Mouse (Mus musculus) mature B cell (primary cell): ENCODE results near the gene Mipol1.
"Not testable (repeated sequence)": the region's sequence is repeated elsewhere in the genome, so short reads cannot be mapped to it uniquely, and the experiment has no call there.

Experiments used
- in situ Hi-C: fragments of 300-500 bp; cut with MboI; formaldehyde crosslinking; loops from 2 replicates; pipeline ENCODE4 v1.14.3; 2019

The Mipol1 gene

DNA sequence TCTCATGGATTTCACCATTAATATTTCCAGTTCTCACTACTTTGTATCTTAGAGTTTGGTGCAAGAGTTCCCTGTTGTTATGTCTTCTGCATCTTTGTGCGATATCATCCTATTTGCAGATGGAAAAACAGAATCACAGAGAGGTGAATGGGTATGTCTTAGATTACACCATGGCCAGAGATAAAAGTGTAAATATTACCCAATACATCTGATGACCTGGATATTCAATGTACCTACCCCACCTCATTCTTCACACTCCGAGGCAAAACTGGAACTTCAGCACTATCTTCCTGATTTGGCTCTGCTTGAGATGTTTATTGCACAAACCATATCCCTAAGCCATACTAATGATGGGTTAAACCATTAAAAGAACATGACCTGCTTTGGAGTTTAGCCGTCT is 198.0 kb downstream of the Mipol1 start:
- in situ Hi-C loops: no loop called here

DNA sequence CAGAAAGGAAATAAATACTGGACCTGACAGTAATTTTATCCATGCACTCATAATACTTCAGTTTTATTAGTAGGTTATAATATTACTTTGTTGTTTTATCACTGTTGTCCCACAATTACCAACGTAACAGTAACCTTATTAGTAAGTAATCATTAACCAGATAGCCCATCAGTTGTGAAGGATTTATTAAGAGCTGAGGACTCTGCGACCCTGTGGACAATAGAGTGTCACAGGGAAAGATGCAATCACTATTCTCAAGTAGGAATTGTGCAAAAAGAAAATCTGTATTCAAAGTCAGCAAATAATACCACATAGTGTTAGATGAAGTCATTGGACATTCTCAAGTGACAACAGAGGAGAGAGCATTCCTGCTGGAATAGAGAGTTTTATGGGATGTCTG is 198.5 kb downstream of the Mipol1 start:
- in situ Hi-C loops: no loop called here

DNA sequence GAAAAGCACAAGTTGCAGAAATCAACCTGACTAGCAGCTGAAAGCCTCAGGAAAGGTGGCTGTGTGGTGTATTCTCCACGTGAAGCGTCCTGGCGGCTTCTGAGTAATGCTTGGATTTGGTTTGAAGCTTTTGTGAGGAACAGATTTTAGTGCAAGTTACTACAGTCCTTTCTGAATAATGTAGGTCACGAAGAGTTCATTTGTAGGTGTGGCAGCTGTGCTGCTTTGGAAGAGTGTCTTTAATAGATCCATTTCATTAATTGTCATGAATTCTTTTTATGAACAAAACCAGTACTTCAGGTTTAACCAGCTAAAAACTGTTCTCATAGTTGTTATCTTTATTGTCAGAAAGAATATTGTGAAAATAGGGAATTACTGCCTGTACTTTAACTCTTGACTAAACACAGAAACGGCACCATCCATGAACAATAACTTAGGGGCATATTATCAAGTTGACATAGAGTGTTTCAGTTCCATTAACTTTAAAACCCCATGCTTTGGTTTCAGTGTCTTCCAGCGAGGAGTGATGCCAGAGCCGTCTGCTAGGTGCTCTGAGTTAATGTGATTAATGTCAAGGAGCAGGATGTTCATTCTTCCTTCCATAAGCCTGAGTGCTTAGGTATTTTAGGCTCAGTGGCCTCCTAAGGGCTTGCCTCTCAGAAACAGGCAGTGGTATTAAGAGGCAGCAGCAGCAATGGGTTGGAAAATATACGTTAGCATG is 206.9 kb downstream of the Mipol1 start:
- in situ Hi-C loops: not testable (repeated sequence)

DNA sequence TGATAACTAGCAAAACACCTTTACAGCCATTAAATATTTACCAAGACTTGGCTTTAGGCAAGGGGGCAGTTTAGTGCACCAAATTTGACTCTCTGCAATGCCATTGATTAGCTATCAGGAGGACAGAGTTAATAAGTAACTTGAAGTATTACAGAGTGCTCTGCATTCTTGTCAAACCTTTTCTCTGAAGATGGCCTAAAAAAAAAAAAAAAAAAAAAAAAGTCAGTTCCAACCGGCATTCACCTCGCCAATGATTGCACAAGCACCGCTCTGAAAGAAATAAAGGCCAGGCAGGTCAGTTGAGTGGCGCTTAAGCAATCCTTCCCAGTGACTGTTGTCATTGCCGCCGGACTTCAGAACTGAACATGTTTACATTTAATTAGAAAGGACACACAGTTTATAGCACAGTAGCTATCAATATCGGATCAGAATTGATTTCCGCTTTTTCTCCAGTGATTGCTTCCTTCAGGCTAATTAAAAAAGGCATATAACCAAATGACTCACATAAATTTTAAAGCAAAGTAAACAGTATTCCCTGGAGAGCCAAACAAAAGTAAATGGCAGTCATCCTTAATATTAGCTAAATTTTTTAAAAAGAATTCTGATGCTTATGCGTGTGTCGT is 214.2 kb downstream of the Mipol1 start:
- in situ Hi-C loops: no loop called here

DNA sequence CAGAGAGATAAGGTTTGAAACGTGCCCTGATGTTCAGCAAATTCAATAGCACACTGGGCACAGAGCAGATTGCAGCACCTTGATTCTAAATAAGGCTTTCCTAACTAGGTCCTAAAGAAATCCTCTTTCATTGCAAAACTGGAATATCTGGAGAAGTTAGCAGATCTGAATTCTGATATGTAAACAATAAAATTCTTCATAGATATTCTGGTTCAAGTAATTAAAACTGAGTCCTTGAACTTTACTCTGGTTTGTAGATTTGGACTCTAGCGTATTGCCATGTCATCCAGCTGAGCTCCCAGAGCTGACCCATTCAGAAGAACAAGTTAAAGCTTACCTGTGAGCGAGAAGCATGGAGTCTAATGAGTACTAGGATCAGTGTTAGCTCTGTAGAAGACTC is 217.1 kb downstream of the Mipol1 start:
- in situ Hi-C loops: no loop called here

DNA sequence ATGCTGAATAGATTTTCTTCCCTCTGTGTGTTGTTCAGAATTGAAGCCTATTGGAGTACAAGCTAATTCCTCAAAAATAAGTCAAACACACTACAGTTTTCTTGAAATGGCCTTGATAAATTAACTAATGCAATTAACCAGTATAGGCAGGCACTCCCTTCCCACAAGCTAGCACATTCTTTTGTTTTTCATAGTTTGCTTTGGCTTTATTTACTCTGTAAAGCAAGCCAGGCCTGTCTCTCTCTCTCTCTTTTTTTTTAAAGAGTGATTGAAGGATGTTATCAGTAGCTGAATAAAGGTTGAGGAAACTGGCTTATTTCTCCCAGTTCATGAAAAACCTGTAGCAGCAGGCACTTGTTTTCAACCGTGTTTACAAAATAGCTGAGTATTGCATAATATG is 219.1 kb downstream of the Mipol1 start:
- in situ Hi-C loops: no loop called here

DNA sequence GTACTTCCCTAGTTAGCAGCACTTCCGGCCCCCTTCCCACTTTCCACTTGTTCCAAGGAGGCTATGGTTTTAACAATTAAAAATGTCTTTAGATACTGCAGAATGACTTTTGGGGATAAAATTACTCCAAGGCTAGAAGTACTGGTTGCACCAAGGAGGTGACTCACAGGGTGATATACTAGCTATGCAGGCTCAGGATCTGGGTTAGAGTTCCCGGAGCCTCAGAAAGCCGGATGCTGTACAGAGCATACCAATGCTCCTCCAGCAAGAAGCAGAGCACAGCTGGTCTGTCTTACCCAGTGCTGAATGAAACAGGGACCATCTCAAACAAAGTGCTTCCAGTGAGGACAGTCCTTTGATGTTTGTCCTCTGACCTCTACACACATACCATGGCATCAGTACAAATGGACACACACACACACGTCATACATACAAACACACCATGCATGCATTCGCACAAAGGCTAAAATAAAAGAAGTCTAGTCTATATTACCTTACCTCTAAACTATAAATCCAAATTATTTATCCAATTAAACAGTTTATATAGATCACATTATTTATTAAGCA is 219.9 kb downstream of the Mipol1 start:
- in situ Hi-C loops: no loop called here

DNA sequence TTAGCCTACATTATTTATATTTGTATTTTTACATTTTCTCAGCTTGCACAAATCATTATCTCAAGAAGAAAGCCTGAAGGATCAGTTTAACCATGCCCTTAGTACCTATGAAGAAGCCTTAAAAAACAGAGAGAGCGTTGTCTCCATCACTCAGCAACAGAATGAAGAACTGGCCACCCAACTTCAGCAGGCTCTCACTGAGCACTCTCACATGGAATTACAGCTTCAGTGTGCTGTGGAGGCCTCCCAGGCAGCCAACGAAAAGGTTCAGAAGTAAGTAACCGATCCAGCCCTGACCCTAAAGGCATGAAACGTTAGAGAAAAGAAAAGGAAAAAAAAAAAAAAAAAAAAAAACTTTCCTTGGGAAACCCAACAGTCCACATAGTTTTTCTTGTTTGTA is 226.7 kb downstream of the Mipol1 start:
- in situ Hi-C loops: no loop called here

DNA sequence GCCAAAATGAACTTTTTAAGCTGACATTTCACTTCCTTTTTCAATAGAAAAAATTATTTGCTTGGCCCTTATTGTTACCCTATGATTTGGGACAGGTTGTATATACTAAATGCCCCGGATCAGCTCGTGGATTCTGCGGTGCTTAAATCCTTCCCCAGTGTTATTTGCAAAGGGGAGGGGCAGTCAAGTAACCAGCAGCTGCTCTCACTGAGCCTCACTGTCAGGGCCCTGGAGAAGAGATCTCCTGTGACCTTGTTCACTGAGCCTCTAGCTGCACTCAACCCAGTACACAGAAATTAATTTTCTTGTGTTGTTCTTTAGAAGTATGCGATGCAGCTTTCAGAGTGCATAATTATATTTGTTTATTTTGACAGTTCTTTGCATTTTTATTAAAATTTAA is 227.1 kb downstream of the Mipol1 start:
- in situ Hi-C loops: no loop called here

DNA sequence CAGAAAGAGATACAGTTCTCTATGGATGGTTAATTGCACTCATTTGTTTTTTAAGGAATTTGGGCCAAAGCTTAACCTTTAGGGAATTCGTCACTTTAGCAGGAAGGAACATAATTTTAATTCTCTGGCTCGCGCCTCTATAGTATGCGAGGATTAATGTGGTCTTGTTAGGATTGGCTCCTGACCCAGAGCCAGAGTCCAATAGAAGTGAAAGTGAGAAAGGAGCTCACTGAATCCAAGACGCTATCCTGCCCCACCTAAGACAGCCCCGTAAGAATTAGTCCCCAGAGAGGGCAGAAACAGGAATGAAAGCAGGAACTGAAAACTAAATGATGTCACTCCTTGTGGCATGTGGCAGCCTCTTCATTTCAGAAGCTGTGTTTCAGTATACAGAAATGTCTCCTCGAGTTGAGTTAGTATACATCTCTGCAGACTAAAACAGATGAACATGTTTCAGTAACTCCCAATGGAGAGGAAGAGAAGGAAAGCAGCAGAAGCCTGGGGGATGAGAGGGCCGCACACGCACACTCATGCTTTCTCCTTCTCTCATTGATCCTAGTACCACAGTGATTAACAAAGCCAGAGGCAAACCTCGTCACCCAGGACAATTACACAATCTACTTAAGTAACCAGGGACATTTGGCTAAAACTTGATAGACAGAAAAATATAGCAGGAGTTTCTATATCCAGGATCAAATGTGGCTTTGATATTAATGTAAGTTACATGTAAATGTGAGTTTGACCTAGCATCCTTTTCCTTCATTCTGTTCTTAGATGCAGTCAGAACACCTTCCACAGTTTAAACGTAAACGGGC is 234.5 kb downstream of the Mipol1 start:
- in situ Hi-C loops: no loop called here

DNA sequence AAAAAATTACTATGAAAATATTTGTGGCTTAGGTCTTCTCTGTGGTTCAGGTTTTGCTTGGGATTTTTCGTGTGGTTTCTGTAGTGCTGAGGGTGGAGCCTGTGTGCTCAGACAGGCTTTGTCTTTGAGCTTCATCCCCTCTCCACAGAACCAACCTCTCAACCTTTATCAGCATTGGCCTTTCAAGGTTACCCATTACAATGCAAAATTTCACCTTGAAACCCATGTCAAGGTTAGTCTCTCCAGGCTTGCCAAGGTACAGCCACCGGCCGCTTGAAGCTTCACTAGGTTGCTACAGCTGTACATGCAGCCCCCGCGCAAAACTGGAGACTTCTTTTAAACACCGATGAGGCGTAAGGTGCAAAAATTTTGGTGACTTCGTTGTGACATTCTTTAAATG is 241.6 kb downstream of the Mipol1 start:
- in situ Hi-C loops: no loop called here

DNA sequence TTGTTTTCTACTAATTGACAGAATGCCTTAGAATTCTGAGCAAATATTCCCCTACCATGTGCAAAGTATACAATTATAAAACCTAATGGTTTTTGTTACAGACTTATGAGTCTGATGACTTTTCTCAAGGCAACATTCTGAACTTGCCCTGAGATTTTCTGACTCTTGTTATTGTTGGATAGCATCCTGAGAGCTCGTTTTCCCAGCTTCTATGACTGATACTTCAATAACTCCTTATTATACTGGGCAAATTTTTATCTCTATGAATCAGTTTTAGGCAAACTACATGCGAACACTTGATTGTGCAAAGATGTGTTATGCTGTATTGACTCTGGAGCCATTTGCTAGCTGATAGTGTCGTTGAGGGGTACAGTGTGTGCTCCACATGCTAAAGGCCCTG is 246.6 kb downstream of the Mipol1 start:
- in situ Hi-C loops: no loop called here

DNA sequence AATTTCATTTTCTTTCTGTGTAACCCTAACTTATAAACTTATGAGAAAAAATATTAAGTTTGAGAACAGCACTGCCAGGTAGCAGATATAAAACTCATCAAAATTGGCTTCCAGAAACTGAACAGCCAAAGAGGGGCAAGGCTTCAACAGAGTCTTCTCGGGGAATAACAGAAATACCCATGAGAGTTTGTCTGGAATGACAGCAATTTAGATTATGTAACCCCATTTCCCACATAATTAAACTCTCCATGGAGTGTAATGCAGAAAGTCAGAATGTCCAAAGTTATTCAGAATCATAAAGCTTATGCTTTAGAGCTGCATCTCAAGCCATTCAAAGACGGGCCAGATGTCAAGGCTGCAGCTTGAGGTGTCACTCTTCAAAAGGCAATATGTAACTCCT is 251.6 kb downstream of the Mipol1 start:
- in situ Hi-C loops: no loop called here

DNA sequence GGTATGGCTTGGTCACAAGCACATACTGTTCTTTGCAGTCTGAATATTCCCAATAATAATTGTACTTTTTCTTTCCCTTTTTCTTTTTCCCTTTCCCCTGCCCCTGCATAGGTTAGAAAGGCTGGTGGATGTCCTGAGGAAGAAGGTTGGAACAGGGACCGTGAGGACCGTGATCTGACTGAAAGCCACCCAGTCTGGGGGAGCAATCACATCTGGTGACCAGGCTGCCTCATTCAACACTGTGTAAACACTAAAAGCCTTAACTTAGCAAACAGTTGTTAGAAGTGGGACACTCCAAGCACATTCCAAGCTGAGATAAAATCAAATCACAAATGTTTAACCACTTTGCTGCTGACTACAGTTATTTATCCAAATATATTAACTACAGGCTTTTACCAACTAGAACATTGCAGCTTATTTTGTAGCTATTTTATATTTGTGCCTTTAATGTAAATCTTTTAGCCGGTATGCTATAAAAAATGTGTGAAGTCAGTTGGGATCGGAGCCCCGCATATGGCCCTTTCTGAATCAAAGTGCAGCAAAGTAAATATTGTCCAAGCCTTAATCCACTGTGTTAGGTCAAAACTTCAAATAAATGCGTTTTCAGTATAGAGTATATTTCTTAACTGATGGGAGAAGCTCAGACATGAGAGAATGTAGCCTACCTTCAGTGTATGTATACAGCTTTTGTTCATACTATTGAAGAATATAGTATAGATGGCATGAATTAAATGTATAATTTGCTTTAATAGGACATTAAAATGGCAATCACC is 266.3 kb downstream of the Mipol1 start:
- in situ Hi-C loops: no loop called here

DNA sequence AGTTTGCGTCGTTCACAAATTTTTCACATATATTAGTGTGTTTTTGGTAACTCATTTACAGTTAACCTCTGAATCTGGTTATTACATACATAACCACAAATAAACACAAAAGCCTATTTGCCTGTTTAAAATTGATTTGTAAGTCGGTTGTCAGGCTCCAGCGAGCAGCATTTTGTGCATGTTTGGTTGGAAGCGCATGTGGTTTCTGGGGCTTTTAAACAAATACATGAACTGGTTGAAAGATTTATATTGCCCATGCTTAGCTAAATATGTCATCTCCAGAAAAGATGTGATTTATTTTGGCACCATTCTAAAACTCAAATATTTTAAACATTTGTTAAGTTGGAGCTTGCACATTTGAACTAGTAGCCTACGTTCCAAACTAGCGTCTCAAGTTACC is 270.0 kb downstream of the Mipol1 start:
- in situ Hi-C loops: no loop called here

DNA sequence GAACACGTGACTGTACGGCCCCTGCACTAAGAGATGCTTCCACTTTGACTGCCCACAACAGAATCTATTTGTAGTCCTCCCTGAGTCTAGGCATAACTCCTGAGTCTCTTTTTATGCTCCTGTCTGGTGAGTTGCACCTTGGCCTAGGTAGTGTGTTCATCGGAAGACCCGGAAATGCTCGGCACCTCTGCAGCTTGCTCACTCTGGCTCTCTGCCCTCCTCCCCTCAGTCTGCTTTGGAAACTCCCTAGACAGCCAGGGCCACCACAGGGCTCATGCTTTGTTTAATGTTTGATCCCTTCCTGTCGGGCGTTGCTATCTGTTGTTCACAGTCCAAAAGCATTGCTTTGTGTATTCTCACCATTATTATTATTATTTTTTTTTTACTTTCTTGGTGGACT is 275.1 kb downstream of the Mipol1 start:
- in situ Hi-C loops: no loop called here

DNA sequence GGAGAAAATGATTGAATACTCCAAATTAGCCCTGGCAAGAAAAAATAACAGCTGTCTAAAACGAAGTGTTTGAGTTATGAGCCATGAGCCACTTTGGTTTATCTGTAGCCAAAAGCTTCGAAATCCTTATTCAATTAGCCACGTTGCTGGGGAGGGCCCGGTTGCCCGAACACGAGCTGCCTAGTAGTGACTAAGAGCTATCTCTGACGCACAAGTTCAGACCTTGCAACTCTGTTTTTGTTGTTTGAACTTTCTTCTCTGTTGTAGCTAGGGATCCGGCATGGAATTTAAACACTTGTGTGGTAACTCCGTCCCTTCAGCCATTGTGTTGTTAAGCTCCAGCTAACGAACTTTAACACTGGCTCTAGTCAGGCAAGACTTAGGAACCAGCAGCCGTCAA is 278.7 kb downstream of the Mipol1 start:
- in situ Hi-C loops: no loop called here

DNA sequence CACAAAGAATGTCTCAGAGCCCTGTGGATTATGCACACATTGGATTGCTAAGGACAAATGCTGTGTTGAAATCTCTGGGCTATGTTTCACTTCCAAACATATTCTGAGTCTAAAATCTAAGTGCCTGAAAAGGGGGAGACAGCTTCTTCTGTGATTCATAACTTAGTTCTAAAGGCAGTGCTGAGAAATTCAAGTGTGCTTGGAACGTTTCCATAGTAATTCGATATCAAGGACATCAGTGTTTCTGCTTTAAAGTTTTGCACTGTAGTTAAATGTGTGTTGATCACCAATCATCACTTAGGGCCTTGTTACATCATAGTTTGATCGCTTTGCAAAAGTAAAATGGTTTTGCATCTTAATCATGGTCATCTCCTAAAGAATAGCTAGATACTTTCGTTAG is 279.5 kb downstream of the Mipol1 start:
- in situ Hi-C loops: no loop called here

DNA sequence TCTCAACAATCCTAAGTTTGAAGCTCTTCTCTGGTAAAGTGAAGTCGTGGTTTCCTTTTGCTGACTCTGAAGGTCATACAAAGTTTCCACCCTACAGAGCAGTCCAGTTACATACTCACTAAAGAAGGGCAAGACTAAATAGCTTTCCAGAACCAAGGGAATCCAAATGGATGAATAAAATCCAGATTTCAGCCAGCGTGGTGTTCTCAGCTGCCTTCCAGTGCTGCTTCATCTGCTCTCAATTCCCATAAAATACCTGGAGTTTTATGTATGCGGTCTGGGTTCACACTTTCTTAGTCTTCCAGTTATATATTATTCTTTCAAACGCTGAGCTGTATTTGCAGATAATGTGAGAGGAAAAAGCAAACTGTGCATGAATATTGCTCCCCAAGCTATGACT is 280.9 kb downstream of the Mipol1 start:
- in situ Hi-C loops: no loop called here

DNA sequence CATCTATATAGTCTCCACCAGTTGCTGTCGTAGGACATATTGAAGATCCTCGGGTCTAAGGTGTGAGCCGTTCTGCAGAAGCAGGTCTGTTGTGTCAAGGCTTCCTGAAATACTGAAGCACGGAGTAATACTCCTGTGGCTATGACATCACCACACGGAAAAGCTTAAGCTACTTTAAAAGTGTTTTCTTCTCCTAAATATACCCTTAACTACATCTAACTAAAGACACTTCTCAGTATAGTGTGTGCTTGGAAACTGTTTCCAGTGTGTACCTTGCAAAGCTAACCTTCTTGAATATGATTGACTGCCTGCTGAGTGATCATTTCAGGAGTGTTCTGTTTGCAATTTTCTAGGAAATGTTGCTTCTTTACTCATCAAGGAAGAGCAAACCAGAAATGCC is 281.3 kb downstream of the Mipol1 start:
- in situ Hi-C loops: no loop called here

DNA sequence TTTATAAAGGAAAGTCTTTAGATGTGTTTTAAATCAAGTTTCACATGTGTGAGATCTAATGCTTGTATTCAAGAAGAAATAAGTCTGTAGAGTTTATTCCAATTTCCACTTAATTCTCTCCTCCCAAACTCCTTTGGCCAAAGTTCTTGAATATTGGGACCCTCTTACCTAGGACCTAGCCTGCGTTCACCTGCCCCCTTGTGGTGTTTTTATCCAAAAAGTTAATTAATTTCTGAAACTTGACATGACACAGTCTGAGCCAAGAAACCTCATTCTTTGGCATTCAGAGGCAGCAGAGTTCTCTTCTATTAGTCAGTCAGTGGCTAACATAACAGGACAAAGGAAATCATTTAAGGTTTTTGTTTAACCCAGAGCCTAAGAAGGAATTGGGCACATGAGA is 284.3 kb downstream of the Mipol1 start:
- in situ Hi-C loops: no loop called here
